In genomic region chr2:27459735-27460134, GRCm38 (mm10) we compare ENCODE assay signal across 24 mouse cellular contexts. TPM values are rescaled to one million over a fixed set of nuclear protein-coding genes. Genes with fewer than 3 reads are reported as not detected.
"Had no signal": no experiment of that assay in that cellular context is flagged by ENCODE, and none has a peak within 500 bp of the region (broad histone marks: within the 10 kb centered on the region; RNA-seq: fewer than 3 reads in every experiment).

No protein-coding gene starts in this region.

- DNase-seq: gastrocnemius, adult 2 months; gastrocnemius, postnatal 10 days; gastrocnemius, postnatal 25 days; heart, adult 18-20 months; heart, postnatal 10 days; heart, postnatal 4 days; kidney, adult 18-20 months; kidney, adult 8-10 months; kidney, postnatal 10 days; kidney, postnatal 25 days; kidney, postnatal 4 days; layer of hippocampus, adult 9-11 months; layer of hippocampus, postnatal 36 days; left cerebral cortex, postnatal 4 days had no signal

- H3K9me3 ChIP-seq: heart, embryonic 10.5 days; heart, embryonic 12.5 days; hindbrain, embryonic 10.5 days; hindbrain, embryonic 12.5 days; intestine, embryonic 15.5 days; limb, embryonic 13.5 days; limb, embryonic 15.5 days; liver, embryonic 12.5 days had no signal

- H3K4me3 ChIP-seq: gastrocnemius, adult 2 months; heart, embryonic 10.5 days; heart, embryonic 12.5 days; hindbrain, embryonic 10.5 days; hindbrain, embryonic 12.5 days; intestine, embryonic 15.5 days; limb, embryonic 13.5 days; limb, embryonic 15.5 days; liver, embryonic 12.5 days had no signal

- H3K4me1 ChIP-seq: heart, embryonic 10.5 days; heart, embryonic 12.5 days; hindbrain, embryonic 10.5 days; hindbrain, embryonic 12.5 days; limb, embryonic 13.5 days; limb, embryonic 15.5 days; liver, embryonic 12.5 days had no signal

- H3K4me2 ChIP-seq: heart, embryonic 12.5 days; hindbrain, embryonic 12.5 days; hindbrain, embryonic 14.5 days; intestine, embryonic 15.5 days; limb, embryonic 13.5 days; limb, embryonic 15.5 days; liver, embryonic 12.5 days had no signal

- H3K27me3 ChIP-seq: heart, embryonic 12.5 days; hindbrain, embryonic 12.5 days; intestine, embryonic 15.5 days; limb, embryonic 13.5 days; limb, embryonic 15.5 days; liver, embryonic 12.5 days had no signal

RNA-seq across cellular contexts. Expression of gene Brd3os, which starts 17.6 kb away (rescaled TPM):
- polyA plus RNA-seq: inflammation-experienced regulatory T-cells, adult 6 months had no signal
